Mouse (Mus musculus): ENCODE data around the gene Ccdc38.

DNA sequence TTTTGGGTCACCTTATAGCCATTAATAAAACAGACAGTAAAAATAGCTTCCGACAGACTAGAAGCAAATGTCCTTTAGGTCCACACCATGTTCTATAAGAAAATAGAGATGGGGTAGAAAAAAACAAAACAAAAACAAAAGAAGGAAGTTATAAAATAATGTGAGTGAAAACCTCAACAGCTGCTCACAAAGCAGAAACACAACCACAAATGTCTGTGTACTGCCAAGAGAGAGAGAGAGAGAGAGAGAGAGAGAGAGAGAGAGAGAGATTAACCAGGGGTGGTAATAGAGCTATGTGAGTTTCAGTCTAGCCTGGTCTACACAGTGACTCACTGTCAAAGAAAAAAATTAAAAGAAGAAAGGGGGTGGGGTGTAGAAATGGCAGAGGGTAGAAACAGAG, 1.2 kb downstream of the Ccdc38 start:
- TF ChIP-seq CTCF (IDR thresholded peaks at IDR 0.05; ENCODE audit: borderline replicate concordance, insufficient read depth, low read depth, low read length), result no peak
- no peak for TF ChIP-seq POLR2A (IDR thresholded peaks at IDR 0.05; ENCODE audit: borderline replicate concordance, insufficient read depth, low read length)
